Mouse (Mus musculus) lung, postnatal 25 days (tissue): ENCODE measurements around the gene Arf3.
"Not testable (repeated sequence)": the region's sequence is repeated elsewhere in the genome, so short reads cannot be mapped to it uniquely, and the experiment has no call there.

ENCODE experiments used
- DNase-seq: peaks from one replicate; pipeline ENCODE4 v3.0.0; 2022; ENCODE audit warnings: low spot score

Gene Arf3

DNA sequence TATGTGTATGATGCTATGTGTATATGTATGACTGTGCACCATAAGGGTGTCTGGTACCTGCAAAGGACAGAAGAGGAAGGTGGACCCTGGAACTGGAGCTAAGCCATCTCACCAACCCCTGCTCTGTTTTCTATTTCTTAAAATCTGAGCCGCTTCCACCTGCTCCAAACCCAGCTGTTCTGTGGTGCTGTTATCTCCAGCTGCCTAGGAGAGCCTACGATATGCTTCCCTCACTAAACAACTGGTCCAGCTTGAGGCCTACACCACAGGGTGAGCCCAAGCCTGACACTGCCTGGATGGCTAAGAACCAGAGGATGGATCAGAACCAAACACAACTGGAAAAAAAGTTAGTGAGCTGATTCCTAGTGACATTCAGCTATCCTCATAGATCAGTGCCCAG lies 8.9 kb downstream of the Arf3 start:
- no peak for DNase-seq

DNA sequence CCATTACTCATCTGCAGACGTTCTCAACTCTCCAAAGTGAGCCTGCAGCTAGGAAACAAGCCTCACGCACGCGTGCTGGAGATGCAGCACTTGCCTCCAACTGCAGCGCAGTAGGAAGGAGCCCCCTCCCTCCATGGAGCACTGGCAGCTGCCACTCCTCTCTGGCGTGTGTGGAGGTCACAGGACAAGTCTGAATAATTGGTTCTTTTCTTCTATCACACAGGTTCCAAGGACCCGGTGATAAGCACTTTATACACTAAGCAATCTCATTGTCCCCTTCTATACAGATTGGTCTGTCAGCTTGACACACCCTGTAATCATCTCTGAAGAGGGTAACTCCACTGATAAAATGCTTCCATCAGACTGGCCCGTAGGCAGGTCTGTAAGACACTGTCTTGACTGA lies 10.0 kb downstream of the Arf3 start:
- no peak for DNase-seq

DNA sequence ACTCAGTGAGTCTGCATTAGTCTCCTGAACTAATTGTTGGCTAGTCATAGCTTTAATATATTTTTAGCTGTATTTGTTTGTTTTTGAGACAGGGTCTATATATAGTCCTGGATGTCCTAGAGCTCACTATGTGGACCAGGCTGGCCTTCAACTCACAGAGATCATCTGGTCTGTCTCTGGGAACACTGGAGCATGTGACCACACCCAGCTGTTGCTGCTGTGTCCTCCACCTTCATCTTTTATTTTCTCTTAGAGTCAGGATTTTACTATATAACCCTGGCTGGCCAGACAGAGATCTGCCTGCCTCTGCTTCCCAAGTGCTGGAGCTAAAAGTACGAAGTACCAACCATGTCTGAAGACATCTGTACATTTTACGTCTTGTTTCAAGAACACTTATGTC lies 13.9 kb downstream of the Arf3 start:
- no peak for DNase-seq

DNA sequence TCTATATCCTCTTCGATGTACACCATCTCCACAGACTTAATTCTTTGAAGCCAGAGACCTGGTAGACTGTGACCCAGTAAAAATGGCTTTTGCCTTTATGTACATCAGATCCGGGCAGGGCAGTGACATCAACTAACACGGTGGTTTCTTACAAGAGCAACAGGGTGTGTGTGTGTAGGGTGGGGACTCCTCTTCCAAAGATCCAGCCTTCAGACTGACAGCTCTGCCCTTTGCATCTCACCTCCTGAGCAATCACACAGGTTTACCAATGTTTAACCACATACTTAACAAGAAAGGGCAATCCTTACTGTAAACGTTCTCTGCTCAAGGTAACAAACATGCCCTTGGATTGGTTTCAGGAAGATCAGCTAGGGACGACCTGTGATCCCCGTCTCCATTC lies 15.7 kb downstream of the Arf3 start:
- DNase-seq: no peak

DNA sequence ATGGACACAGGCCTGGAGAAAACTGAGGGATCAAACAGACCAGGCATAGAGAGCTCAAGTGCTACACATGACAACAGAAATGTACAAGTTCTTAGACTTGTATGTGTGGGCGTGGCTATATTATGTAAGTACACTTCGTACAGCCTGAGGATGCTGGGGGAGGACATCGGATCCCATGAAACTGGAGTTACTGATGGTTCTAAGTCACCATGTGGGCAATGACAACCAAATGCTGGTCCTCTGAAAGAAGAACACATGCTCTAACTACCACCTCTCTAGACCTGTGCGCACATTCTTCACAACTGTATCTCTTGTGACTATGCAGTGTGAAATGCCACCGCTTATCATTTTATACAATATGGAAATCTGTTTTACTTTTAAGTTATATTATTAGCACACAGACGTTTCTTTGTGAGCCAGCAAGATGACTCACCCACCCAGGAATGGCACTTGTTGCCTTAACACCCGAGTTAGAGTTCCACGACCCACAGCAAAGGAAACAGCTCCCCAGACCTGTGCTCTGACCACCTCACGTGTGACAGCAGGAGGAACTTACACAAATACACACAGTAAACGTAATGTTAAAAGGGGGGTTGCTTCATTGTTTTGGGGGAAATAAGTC lies 16.6 kb downstream of the Arf3 start:
- DNase-seq: no peak

- DNase-seq: not testable (repeated sequence)
Measured at GRCm38 (mm10) chr15:98743863-98744262, 19.2 kb downstream of the Arf3 start.

- peak; percentile 59 for DNase-seq
Measured at GRCm38 (mm10) chr15:98742766-98743428, 20.1 kb downstream of the Arf3 start.

DNA sequence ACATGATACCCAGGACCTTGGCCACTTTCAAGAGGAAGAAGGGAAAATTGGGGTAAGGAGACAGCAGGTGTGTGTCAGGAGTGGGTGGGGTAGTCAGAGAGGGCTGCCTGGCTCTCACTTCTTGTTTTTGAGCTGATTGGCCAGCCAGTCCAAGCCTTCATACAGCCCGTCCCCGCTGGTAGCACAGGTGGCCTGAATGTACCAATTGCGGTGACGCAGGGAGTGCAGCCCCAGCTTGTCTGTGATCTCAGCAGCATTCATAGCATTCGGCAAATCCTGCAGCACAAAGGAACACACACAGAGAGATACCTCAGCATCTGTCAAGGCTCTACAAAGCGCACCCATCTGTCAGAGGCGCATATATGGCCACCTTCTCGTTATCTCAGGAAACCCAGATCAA lies 22.8 kb downstream of the Arf3 start:
- no peak for DNase-seq

- DNase-seq: no peak
Measured at GRCm38 (mm10) chr15:98738796-98739195, 24.2 kb downstream of the Arf3 start.

DNA sequence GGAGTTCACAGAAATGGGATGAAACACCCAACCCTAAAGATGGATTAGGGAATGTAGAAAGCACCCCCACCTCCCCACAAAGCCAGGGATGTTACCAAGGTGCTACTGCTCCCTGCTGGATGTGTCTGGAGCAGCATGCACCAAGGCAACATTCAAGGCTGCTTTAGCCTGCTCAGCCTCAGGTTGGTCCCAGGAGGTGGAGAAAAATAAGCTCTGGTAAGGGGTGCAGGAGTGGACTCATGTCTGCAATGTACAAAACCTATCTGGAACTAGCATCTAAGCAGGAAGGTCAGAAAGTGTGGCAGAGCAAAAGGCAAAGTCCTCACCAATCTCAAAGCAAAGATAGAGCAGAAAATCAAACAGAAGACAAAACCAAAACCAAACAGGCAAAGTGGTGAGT lies 25.1 kb downstream of the Arf3 start:
- peak; percentile 48 for DNase-seq

- peak; percentile 55 for DNase-seq
Measured at GRCm38 (mm10) chr15:98736521-98736920, 26.5 kb downstream of the Arf3 start.

- no peak for DNase-seq
Measured at GRCm38 (mm10) chr15:98733976-98734566, 28.9 kb downstream of the Arf3 start.

DNA sequence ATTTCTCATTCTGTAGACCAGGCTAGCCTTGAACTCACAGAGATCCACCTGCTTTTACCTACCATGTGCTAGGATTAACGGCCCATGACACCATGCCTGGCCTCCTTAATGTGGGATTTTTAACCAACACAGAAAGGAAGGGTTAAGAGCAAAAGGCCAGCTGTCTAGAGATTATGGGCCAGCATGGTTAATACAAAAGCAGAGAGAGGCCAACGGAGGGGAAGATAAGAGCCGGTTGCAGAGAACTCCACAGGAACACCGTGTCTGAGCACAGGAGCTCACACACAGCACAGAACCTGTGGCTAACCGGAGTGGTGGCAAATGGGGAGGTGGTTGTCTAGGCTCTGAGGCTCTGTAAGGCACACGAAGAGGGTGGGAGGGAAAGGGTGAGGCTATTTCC lies 29.6 kb downstream of the Arf3 start:
- DNase-seq: no peak

- DNase-seq: no peak
Measured at GRCm38 (mm10) chr15:98732006-98732531, 30.9 kb downstream of the Arf3 start.

GRCm38 (mm10) chr15:98730790-98731189 lies 32.2 kb downstream of the Arf3 start:
- DNase-seq: no peak

- DNase-seq: no peak
Measured at GRCm38 (mm10) chr15:98729791-98730545, 33.0 kb downstream of the Arf3 start.

DNA sequence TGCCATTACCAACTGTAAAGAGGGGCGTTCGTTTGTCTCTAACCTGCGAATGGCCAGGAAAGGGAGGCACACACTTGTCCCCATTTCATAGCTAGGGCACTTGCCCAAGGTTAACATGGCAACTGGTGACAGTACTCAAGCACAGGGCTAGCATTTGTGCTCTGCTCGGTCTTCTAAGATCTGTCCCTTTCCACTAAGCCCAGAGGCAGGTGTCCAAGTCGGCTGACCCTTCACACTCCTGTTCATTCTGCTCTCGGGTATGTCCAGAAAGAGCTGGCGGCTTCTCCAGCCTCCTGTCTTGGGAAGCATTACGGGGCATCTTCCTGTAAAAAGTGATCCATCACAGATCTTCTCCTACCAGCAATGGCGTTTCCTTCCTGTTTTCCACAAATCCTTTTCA lies 34.6 kb downstream of the Arf3 start:
- DNase-seq: no peak

- DNase-seq: peak; percentile 74
Measured at GRCm38 (mm10) chr15:98727443-98728321, 35.3 kb downstream of the Arf3 start, which contains the start of gene Fkbp11. Gene Fkbp11, minus strand, starts transcription at chr15:98728198.

DNA sequence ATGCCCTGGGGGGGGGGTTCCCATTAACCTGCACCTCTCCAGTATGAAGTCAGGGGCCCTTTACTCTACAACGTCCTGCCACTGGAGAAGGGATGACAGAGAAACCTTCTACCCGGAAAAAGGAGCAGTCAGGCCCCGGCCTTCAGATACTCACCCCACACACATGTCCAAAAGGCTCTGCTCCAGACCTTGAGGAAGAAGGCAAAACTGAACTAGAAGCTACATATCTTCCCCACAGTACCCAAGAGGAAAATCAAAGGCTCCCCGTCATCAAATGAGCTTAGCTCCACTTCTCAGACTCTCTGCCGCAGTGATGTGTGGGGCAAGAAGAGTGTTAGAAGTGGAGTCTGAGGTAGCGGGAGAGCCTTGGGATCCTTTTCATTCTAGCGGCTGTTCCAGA lies 36.3 kb downstream of the Arf3 start:
- no peak for DNase-seq

GRCm38 (mm10) chr15:98726079-98726478 lies 36.9 kb downstream of the Arf3 start:
- peak; percentile 32 for DNase-seq

DNA sequence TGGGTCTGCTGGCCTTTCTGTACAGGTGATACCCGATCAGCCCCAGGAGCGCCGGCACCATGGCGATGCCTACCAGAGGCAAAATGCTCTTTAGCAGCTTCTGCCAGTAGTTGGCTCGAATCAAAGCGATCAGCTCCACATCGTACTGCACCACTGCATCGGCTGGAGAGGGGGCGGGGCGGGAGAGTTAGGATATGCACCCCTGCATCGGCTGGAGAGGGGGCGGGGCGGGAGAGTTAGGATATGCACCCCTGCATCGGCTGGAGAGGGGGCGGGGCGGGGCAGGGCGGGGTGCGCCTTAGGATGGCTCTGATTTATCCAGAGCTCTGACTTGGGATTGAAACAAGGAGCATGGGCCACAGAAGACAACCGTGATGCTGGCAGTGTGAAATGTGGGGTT lies 38.6 kb downstream of the Arf3 start:
- no peak for DNase-seq

DNA sequence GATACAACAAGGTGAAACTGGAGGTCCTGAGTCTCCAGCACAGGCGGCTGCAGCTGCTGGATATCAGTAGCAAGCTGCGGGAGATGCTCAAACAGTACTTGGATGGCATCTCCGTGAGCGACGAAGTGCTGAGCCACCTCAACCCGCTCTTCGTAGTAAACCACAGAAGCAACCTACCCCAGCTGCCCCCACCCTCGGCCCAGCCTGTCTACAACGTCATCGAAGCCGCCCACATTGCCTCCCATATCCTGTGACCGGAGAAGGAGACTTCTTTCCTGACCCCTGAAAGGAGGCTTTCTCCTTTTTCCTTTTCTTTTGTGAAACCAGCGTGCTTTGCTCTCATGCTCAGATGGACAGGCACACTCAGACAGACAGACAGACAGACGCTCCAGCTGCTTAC lies 40.2 kb downstream of the Arf3 start:
- DNase-seq: no peak
